Mouse (Mus musculus) adipocyte (in vitro differentiated cells): ENCODE measurements at regions not wholly inside any gene's neighbourhood (a gene's known extent, or its start where the extent isn't known, plus 50 kb on each side); places are given as distances from the start of the nearest gene placed in this dataset.
"Not testable (repeated sequence)": the region's sequence is repeated elsewhere in the genome, so short reads cannot be mapped to it uniquely, and the experiment has no call there.

Source experiments
- DNase-seq: peaks from one replicate; pipeline ENCODE4 v3.0.0-alpha.2; 2016; ENCODE audit warnings: low spot score

GRCm38 (mm10) chr11:22420003-22420723 lies 78.1 kb upstream of the Ehbp1 start:
- DNase-seq: no peak

- no peak for DNase-seq
Observed at GRCm38 (mm10) chr11:22421762-22422161, 79.7 kb upstream of the Ehbp1 start.

- peak; percentile 95 for DNase-seq
Observed at GRCm38 (mm10) chr11:22437140-22437850, 74.6 kb upstream of the Tmem17 start.

GRCm38 (mm10) chr11:22437851-22438215 lies 74.1 kb upstream of the Tmem17 start:
- no peak for DNase-seq

- DNase-seq: peak; percentile 85
Observed at GRCm38 (mm10) chr11:22438441-22439066, 73.3 kb upstream of the Tmem17 start.

- peak; percentile 88 for DNase-seq
Observed at GRCm38 (mm10) chr11:22440521-22440920, 71.4 kb upstream of the Tmem17 start.

- no peak for DNase-seq
Observed at GRCm38 (mm10) chr11:22453161-22453560, 58.7 kb upstream of the Tmem17 start.

- no peak for DNase-seq
Observed at GRCm38 (mm10) chr11:22456286-22456685, 55.6 kb upstream of the Tmem17 start.

GRCm38 (mm10) chr11:22457220-22457619 lies 54.7 kb upstream of the Tmem17 start:
- no peak for DNase-seq

GRCm38 (mm10) chr11:22458951-22459703 lies 52.8 kb upstream of the Tmem17 start:
- DNase-seq: no peak

GRCm38 (mm10) chr11:22461019-22461735 lies 50.7 kb upstream of the Tmem17 start:
- not testable (repeated sequence) for DNase-seq
